Mouse (Mus musculus): ENCODE results near the gene Rad50.

DNA sequence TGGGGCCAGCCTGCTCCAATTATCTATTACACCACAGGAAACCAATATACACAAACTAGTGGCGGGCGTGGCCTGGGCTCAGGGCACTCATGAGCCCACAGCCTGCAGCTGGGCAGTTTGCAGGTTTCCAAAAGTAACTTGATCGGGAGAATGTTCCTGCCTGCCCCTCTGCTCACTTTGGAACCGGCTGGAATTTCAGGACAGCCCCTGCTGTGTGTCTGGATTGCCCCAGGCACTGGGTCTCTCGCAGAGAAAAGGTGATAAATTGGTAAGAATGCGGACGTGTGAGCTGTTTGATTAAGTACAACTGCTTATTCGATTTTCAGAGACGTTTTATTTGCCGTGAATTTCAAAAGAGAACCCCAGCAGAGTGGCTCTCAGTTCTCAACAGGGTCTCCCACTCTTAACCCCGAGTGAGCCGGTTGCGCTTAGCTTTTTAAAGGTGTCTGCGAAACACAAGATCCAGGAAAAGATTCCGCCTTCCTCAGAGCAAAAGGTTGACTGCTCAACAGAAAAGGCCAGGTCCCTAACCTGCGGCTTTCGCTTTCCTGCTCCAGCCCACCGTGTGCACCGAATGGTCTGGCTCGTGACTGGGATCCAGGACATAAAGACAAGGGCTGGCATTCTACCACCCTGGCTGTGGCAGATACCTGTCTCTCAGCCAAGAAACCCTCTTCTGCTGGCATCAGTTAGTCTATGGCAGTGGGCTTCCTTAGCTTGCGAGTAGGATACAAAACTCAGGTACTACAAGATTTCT lies 69.9 kb downstream of the Rad50 start:
- TF ChIP-seq CTCF (IDR thresholded peaks at IDR 0.05; ENCODE audit: low read depth) (no peak), EP300 (IDR thresholded peaks at IDR 0.05; ENCODE audit: low read depth) (no peak)

Measured in liver, embryonic 14.5 days (tissue).